Mouse (Mus musculus) liver, adult 2 months (tissue): ENCODE data around the gene Pkd1l2.

Source experiments
- CTCF ChIP-seq: fragments of 200-500 bp; IDR thresholded peaks from 2 replicates; pipeline ENCODE4 v1.5.1; 2011; ENCODE audit warnings: low read depth, low read length, control low read depth
- POLR2A ChIP-seq: fragments of 200-500 bp; IDR thresholded peaks from 2 replicates; pipeline ENCODE4 v1.6.1; 2011; ENCODE audit warnings: low read length, control low read depth; ENCODE audit not compliant: insufficient read depth; ENCODE audit errors: extremely low read depth

DNA sequence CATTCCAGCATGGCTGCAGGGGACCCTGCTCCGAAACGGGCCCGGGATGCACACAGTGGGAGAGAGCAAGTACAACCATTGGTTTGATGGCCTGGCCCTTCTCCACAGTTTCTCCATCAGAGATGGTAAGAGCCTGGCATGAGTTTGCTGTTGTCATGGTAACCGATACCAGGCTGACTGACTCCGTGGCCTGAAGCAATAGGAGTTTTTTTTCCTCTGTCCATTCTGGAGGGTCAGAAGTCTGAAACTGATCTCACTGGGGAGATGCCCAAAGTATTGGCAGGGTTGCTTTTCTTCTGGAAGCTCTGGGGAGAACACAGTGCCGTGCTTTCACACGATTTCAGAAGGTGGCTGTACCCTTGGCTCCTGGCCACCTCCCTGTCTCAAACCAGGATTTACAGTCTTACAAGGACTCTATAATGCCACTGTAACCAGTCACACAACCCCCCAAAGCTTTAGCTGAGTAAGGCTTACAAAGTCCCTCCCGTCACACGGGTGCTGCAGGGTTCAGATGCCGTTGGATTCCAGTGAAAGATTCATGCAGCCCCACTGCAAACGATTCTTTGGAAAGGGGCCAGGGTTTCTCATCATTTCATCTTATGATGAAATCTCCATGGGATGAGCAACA is 15.4 kb upstream of the Pkd1l2 start:
- no peak for TF ChIP-seq CTCF
- no peak for TF ChIP-seq POLR2A
